Mouse (Mus musculus) cerebellum, adult 18-20 months (tissue): Measurements from ENCODE around the gene Ptx4.

Experiments
- DNase-seq, 2 experiments: peaks; one replicate each; pipeline ENCODE4 v3.0.0; 2021

Ptx4 gene

GRCm38 (mm10) chr17:25120406-25120805, at the start of gene Ptx4:
Gene Ptx4 (plus strand): TSS chr17:25120760.
- no peak for DNase-seq

- peak; percentile 58 to 65 for DNase-seq
Observed at GRCm38 (mm10) chr17:25076906-25077305, 43.7 kb upstream of the Ptx4 start.

- peak; percentile 56 to 68 for DNase-seq
Observed at GRCm38 (mm10) chr17:25077771-25078372, 42.7 kb upstream of the Ptx4 start.

- no peak for DNase-seq
Observed at GRCm38 (mm10) chr17:25080210-25080609, 40.4 kb upstream of the Ptx4 start.

- no peak for DNase-seq
Observed at GRCm38 (mm10) chr17:25080960-25081381, 39.6 kb upstream of the Ptx4 start.

GRCm38 (mm10) chr17:25082081-25082847, 38.3 kb upstream of the Ptx4 start:
- DNase-seq, result no peak

- DNase-seq, result no peak
Observed at GRCm38 (mm10) chr17:25082887-25083286, 37.7 kb upstream of the Ptx4 start.

GRCm38 (mm10) chr17:25083444-25083931, 37.1 kb upstream of the Ptx4 start, which contains the start of gene Tmem204:
Gene Tmem204 (minus strand): TSS chr17:25083591.
- no peak for DNase-seq

GRCm38 (mm10) chr17:25084835-25085385, 35.6 kb upstream of the Ptx4 start:
- DNase-seq, result no peak

GRCm38 (mm10) chr17:25086724-25087123, 33.8 kb upstream of the Ptx4 start:
- DNase-seq, result no peak

- DNase-seq, result no peak
Observed at GRCm38 (mm10) chr17:25089158-25089557, 31.4 kb upstream of the Ptx4 start.

GRCm38 (mm10) chr17:25090450-25090849, 30.1 kb upstream of the Ptx4 start:
- DNase-seq, result no peak

- DNase-seq, result peak; percentile 57 to 61
Observed at GRCm38 (mm10) chr17:25096221-25096620, 24.3 kb upstream of the Ptx4 start.

- DNase-seq, result no peak
Observed at GRCm38 (mm10) chr17:25100052-25100451, 20.5 kb upstream of the Ptx4 start.

GRCm38 (mm10) chr17:25101338-25101737, 19.2 kb upstream of the Ptx4 start:
- no peak for DNase-seq

- no peak for DNase-seq
Observed at GRCm38 (mm10) chr17:25107786-25108185, 12.8 kb upstream of the Ptx4 start.

GRCm38 (mm10) chr17:25109578-25109977, 11.0 kb upstream of the Ptx4 start:
- peak; percentile 56 to 58 for DNase-seq

GRCm38 (mm10) chr17:25110590-25110989, 10.0 kb upstream of the Ptx4 start:
- no peak for DNase-seq

GRCm38 (mm10) chr17:25111220-25111619, 9.3 kb upstream of the Ptx4 start:
- DNase-seq, result no peak

GRCm38 (mm10) chr17:25111739-25112422, 8.7 kb upstream of the Ptx4 start:
- DNase-seq, result peak; percentile 76 to 77

GRCm38 (mm10) chr17:25112423-25112810, 8.1 kb upstream of the Ptx4 start:
- no peak for DNase-seq

GRCm38 (mm10) chr17:25114908-25115645, 5.5 kb upstream of the Ptx4 start:
- DNase-seq, result peak in 1 of 2 experiments; percentile 23
